Mouse (Mus musculus) heart, embryonic 13.5 days (tissue): ENCODE measurements around the gene 2310033P09Rik. TPM values are rescaled to one million over a fixed set of nuclear protein-coding genes. Genes with fewer than 3 reads are reported as not detected.

Experiments used
- ATAC-seq: fragments of 200-750 bp; cut with Nextera tagmentation; 2 replicates; pipeline ENCODE4 v1.8.0; 2017; ENCODE audit warnings: moderate TSS enrichment; ENCODE audit not compliant: insufficient number of reproducible peaks, low FRiP score, low TSS enrichment; ENCODE audit errors: extremely low read depth
- H3K27ac ChIP-seq: fragments of 300-500 bp; sonication (generic); replicated peaks from 2 replicates; pipeline ENCODE4 v1.5.1; 2015; ENCODE audit warnings: moderate library complexity, mild to moderate bottlenecking, inconsistent platforms
- H3K27me3 ChIP-seq: fragments of 300-500 bp; sonication (generic); replicated peaks from 2 replicates; pipeline ENCODE4 v1.6.1; 2015; ENCODE audit warnings: mild to moderate bottlenecking, inconsistent platforms
- H3K36me3 ChIP-seq: fragments of 300-500 bp; sonication (generic); 2 replicates; pipeline ENCODE4 v1.6.1; 2015; ENCODE audit warnings: mild to moderate bottlenecking, inconsistent platforms
- H3K4me1 ChIP-seq: fragments of 300-500 bp; sonication (generic); 2 replicates; pipeline ENCODE4 v1.6.1; 2015; ENCODE audit warnings: inconsistent platforms
- H3K4me2 ChIP-seq: fragments of 300-500 bp; sonication (generic); 2 replicates; pipeline ENCODE4 v1.6.1; 2015; ENCODE audit warnings: inconsistent platforms, mild to moderate bottlenecking, moderate library complexity
- H3K4me3 ChIP-seq: fragments of 300-500 bp; sonication (generic); 2 replicates; pipeline ENCODE4 v1.5.1; 2015; ENCODE audit warnings: moderate library complexity, mild to moderate bottlenecking, inconsistent platforms
- H3K9ac ChIP-seq: fragments of 300-500 bp; sonication (generic); 2 replicates; pipeline ENCODE4 v1.6.1; 2015; ENCODE audit warnings: inconsistent platforms, mild to moderate bottlenecking, moderate library complexity
- H3K9me3 ChIP-seq: fragments of 300-500 bp; sonication (generic); 2 replicates; pipeline ENCODE4 v1.6.1; 2016; ENCODE audit warnings: inconsistent platforms
- WGBS: fragments of 180-500 bp; shearing (Covaris S2); methylation state at CpG from one replicate; pipeline ENCODE4 v1.1.7; 2015; ENCODE audit warnings: mixed read lengths; 5-methylcytosine and 5-hydroxymethylcytosine counted together
- polyA plus RNA-seq: library from polyadenylated mRNA; unstranded; fragments of >200 nt; fragmentation: Nextera tagmentation; extraction: Ambion mirVana; gene quantifications from 2 replicates; pipeline ENCODE4 v1.2.1, GENCODE M21; 2015

Gene 2310033P09Rik
- polyA plus RNA-seq, 1 experiment from 2014 or later: 22.6 TPM

- Histone ChIP-seq H3K36me3 (no peaks in the 10 kb centered on the region), H3K9ac (no peak overlapping the region), H3K9me3 (no peaks in the 10 kb centered on the region), H3K4me2 (no peak overlapping the region), H3K4me3 (no peak overlapping the region), H3K27me3 (peaks cover 27% of the 10 kb centered on the region; the same call in 1 of the 2 replicates), H3K27ac (no peak overlapping the region), H3K4me1 (peaks cover 16% of the 10 kb centered on the region)
- ATAC-seq: no peak
- 48% methylated on average over 2 of the region's 2 CpGs for WGBS
Measured at GRCm38 (mm10) chr11:59232797-59233196, 24.7 kb downstream of the 2310033P09Rik start.

- peak overlapping the region; percentile 9; the same call in 1 of the 2 replicates for H3K4me2 ChIP-seq
Measured at GRCm38 (mm10) chr11:59238525-59239427, 30.7 kb downstream of the 2310033P09Rik start.

GRCm38 (mm10) chr11:59239428-59239785 lies 31.3 kb downstream of the 2310033P09Rik start:
- no peak overlapping the region for H3K9ac ChIP-seq

More at GRCm38 (mm10) chr11:59238525-59239427, 30.7 kb downstream of the 2310033P09Rik start:
- Histone ChIP-seq H3K9me3 (no peaks in the 10 kb centered on the region), H3K27ac (no peak overlapping the region), H3K36me3 (no peaks in the 10 kb centered on the region), H3K27me3 (peaks cover 66% of the 10 kb centered on the region), H3K9ac (no peak overlapping the region), H3K4me3 (no peak overlapping the region), H3K4me1 (peaks cover 11% of the 10 kb centered on the region)
- 8% methylated on average over 14 of the region's 15 CpGs for WGBS
- ATAC-seq: peak; percentile 71; the same call in 1 of the 2 replicates

GRCm38 (mm10) chr11:59239796-59240195 lies 31.7 kb downstream of the 2310033P09Rik start:
- peaks cover 69% of the 10 kb centered on the region for H3K27me3 ChIP-seq
- ATAC-seq: no peak
- H3K9me3 ChIP-seq: no peaks in the 10 kb centered on the region
- no peak overlapping the region for H3K27ac ChIP-seq
- no peak overlapping the region for H3K4me3 ChIP-seq
- WGBS: 70% methylated on average over 4 of the region's 4 CpGs
- H3K9ac ChIP-seq: no peak overlapping the region
- H3K4me2 ChIP-seq: no peak overlapping the region
- H3K36me3 ChIP-seq: no peaks in the 10 kb centered on the region
- H3K4me1 ChIP-seq: peaks cover 11% of the 10 kb centered on the region

More at GRCm38 (mm10) chr11:59239428-59239785, 31.3 kb downstream of the 2310033P09Rik start:
- no peaks in the 10 kb centered on the region for H3K9me3 ChIP-seq
- H3K36me3 ChIP-seq: no peaks in the 10 kb centered on the region
- ATAC-seq: no peak
- H3K27me3 ChIP-seq: peaks cover 69% of the 10 kb centered on the region
- H3K4me3 ChIP-seq: no peak overlapping the region
- H3K27ac ChIP-seq: no peak overlapping the region
- H3K4me2 ChIP-seq: 0 out of 2 replicates have a peak overlapping the region, but pooled peaks have one; percentile 9
- H3K4me1 ChIP-seq: peaks cover 11% of the 10 kb centered on the region
- 66% methylated on average over 4 of the region's 4 CpGs for WGBS

- H3K4me1 ChIP-seq: peaks cover 11% of the 10 kb centered on the region
- H3K9me3 ChIP-seq: no peaks in the 10 kb centered on the region
- 14% methylated on average over 3 of the region's 3 CpGs for WGBS
- H3K27me3 ChIP-seq: peaks cover 73% of the 10 kb centered on the region
- H3K4me3 ChIP-seq: no peak overlapping the region
- no peak overlapping the region for H3K9ac ChIP-seq
- H3K27ac ChIP-seq: no peak overlapping the region
- no peak overlapping the region for H3K4me2 ChIP-seq
- no peaks in the 10 kb centered on the region for H3K36me3 ChIP-seq
- ATAC-seq: no peak
Measured at GRCm38 (mm10) chr11:59241841-59242240, 33.7 kb downstream of the 2310033P09Rik start.

- H3K27me3 ChIP-seq: peaks cover 84% of the 10 kb centered on the region
- no peaks in the 10 kb centered on the region for H3K36me3 ChIP-seq
- peaks cover 6% of the 10 kb centered on the region for H3K4me1 ChIP-seq
- H3K27ac ChIP-seq: no peak overlapping the region
- H3K4me3 ChIP-seq: no peak overlapping the region
- ATAC-seq: no peak
- no peaks in the 10 kb centered on the region for H3K9me3 ChIP-seq
- no peak overlapping the region for H3K9ac ChIP-seq
- no peak overlapping the region for H3K4me2 ChIP-seq
- 28% methylated on average over 6 of the region's 6 CpGs for WGBS
Measured at GRCm38 (mm10) chr11:59243856-59244255, 35.7 kb downstream of the 2310033P09Rik start.

- H3K4me1 ChIP-seq: no peaks in the 10 kb centered on the region
- no peak for ATAC-seq
- no peak overlapping the region for H3K27ac ChIP-seq
- no peak overlapping the region for H3K9ac ChIP-seq
- 58% methylated on average over 10 of the region's 10 CpGs for WGBS
- peaks cover 84% of the 10 kb centered on the region for H3K27me3 ChIP-seq
- H3K36me3 ChIP-seq: no peaks in the 10 kb centered on the region
- no peak overlapping the region for H3K4me3 ChIP-seq
- no peak overlapping the region for H3K4me2 ChIP-seq
- H3K9me3 ChIP-seq: no peaks in the 10 kb centered on the region
Measured at GRCm38 (mm10) chr11:59248101-59248500, 40.0 kb downstream of the 2310033P09Rik start.

GRCm38 (mm10) chr11:59259647-59260046 lies 51.5 kb downstream of the 2310033P09Rik start:
- H3K27ac ChIP-seq: no peak overlapping the region
- no peak overlapping the region for H3K9ac ChIP-seq
- H3K27me3 ChIP-seq: peaks cover 72% of the 10 kb centered on the region
- peaks cover 21% of the 10 kb centered on the region for H3K4me1 ChIP-seq
- H3K36me3 ChIP-seq: no peaks in the 10 kb centered on the region
- no peak for ATAC-seq
- no peak overlapping the region for H3K4me3 ChIP-seq
- no peak overlapping the region for H3K4me2 ChIP-seq
- H3K9me3 ChIP-seq: no peaks in the 10 kb centered on the region
- 54% methylated on average over 7 of the region's 7 CpGs for WGBS

Other genes starting within 250 kb of the 2310033P09Rik start
- gene Trim11, start 230.2 kb upstream of the 2310033P09Rik start, polyA plus RNA-seq: 25.6 and 28.2 TPM in 2 replicates
- gene Obscn, start 71.9 kb upstream of the 2310033P09Rik start, polyA plus RNA-seq: 38.9 and 44.4 TPM in 2 replicates
- 8.1 and 8.7 TPM in 2 replicates for gene Iba57, start 44.6 kb upstream of the 2310033P09Rik start, polyA plus RNA-seq
- 0.06 and 0.28 TPM in 2 replicates for gene Gjc2, start 25.1 kb upstream of the 2310033P09Rik start, polyA plus RNA-seq
- gene Guk1, start 16.1 kb upstream of the 2310033P09Rik start, polyA plus RNA-seq: 114 and 123 TPM in 2 replicates
- gene Mrpl55, start 5.8 kb upstream of the 2310033P09Rik start, polyA plus RNA-seq: 105 and 117 TPM in 2 replicates
- gene Arf1, start 19.9 kb downstream of the 2310033P09Rik start, polyA plus RNA-seq: 582 and 610 TPM in 2 replicates
- gene Wnt3a, start 82.4 kb downstream of the 2310033P09Rik start, polyA plus RNA-seq: not detected in 2 replicates
- gene Wnt9a, start 98.6 kb downstream of the 2310033P09Rik start, polyA plus RNA-seq: 2.8 and 2.9 TPM in 2 replicates
- not detected in 2 replicates for gene Prss38, start 167.3 kb downstream of the 2310033P09Rik start, polyA plus RNA-seq
- 10.5 and 11.9 TPM in 2 replicates for gene Jmjd4, start 241.7 kb downstream of the 2310033P09Rik start, polyA plus RNA-seq
- gene Snap47, start 242.9 kb downstream of the 2310033P09Rik start, polyA plus RNA-seq: 94.3 and 102 TPM in 2 replicates